Mouse (Mus musculus) lung, embryonic 14.5 days (tissue): Measurements from ENCODE around the gene Gja1. TPM values are rescaled to one million over a fixed set of nuclear protein-coding genes. Genes with fewer than 3 reads are reported as not detected.

Experiments used
- ATAC-seq: fragments of 200-750 bp; cut with Nextera tagmentation; 2 replicates; pipeline ENCODE4 v1.8.0; 2017; ENCODE audit warnings: mild to moderate bottlenecking, moderate TSS enrichment, moderate library complexity; ENCODE audit not compliant: insufficient read depth
- DNase-seq: peaks from one replicate; pipeline ENCODE4 v3.0.0-alpha.2; 2015
- H3K27ac ChIP-seq: fragments of 300-500 bp; sonication (generic); 2 replicates; pipeline ENCODE4 v1.5.1; 2014; ENCODE audit warnings: low read depth, mild to moderate bottlenecking, moderate library complexity
- H3K27me3 ChIP-seq: fragments of 300-500 bp; sonication (generic); 2 replicates; pipeline ENCODE4 v1.6.1; 2014; ENCODE audit warnings: low read length, control low read depth; ENCODE audit not compliant: insufficient read depth
- H3K36me3 ChIP-seq: fragments of 300-500 bp; sonication (generic); 2 replicates; pipeline ENCODE4 v1.6.1; 2014; ENCODE audit warnings: control low read depth; ENCODE audit not compliant: insufficient read depth
- H3K4me1 ChIP-seq: fragments of 300-500 bp; sonication (generic); 2 replicates; pipeline ENCODE4 v1.6.1; 2014; ENCODE audit warnings: antibody characterized with exemption, control low read depth; ENCODE audit not compliant: insufficient read depth
- H3K4me2 ChIP-seq: fragments of 300-500 bp; sonication (generic); 2 replicates; pipeline ENCODE4 v1.6.1; 2014; ENCODE audit warnings: mild to moderate bottlenecking
- H3K4me3 ChIP-seq: fragments of 300-500 bp; sonication (generic); 2 replicates; pipeline ENCODE4 v1.5.1; 2014; ENCODE audit warnings: low read depth, low read length
- H3K9ac ChIP-seq: fragments of 300-500 bp; sonication (generic); 2 replicates; pipeline ENCODE4 v1.6.1; 2014
- H3K9me3 ChIP-seq: fragments of 300-500 bp; sonication (generic); 2 replicates; pipeline ENCODE4 v1.6.1; 2016; ENCODE audit warnings: low read depth, low read length, control low read depth
- CTCF ChIP-seq: IDR thresholded peaks from 2 replicates; pipeline ENCODE4 v1.5.1; 2016; ENCODE audit warnings: antibody characterized with exemption, low read depth
- WGBS: fragments of 180-500 bp; shearing (Covaris S2); extraction: QIAGEN DNeasy Blood & Tissue Kit; methylation state at CpG from one replicate; pipeline ENCODE4 v1.1.7; 2014; 5-methylcytosine and 5-hydroxymethylcytosine counted together
- polyA plus RNA-seq: library from polyadenylated mRNA; unstranded; fragments of >200 nt; fragmentation: Nextera tagmentation; extraction: Ambion mirVana; gene quantifications from 2 replicates; pipeline ENCODE4 v1.2.1, GENCODE M21; 2014

Gja1 gene
- polyA plus RNA-seq, 1 experiment from 2014 or later = 118 TPM

DNA sequence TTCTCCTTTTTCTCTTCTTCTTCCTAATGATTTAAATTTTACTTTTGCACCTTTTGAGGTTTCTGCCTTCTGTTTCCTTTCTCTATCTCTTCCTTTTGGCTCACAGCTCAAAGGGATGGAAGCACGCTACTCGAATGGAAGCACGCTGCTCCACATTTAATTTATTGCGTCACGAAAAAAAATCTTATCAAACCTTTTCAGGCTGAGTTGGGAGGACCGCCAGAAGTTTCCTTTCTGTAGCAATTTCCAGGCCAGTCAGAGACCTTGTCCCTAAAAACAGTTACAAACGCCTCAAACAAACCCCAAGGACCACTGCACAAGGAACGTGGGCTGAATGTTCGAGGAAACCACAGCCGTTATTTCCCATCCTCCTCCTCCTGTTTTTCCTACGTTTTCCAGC is 60.2 kb downstream of the Gja1 start:
- Histone ChIP-seq H3K4me2 (no peak overlapping the region), H3K27ac (no peak overlapping the region), H3K4me3 (no peak overlapping the region), H3K4me1 (peaks cover under 1% of the 10 kb centered on the region; the same call in 1 of the 2 replicates), H3K27me3 (no peaks in the 10 kb centered on the region), H3K9ac (no peak overlapping the region), H3K9me3 (no peaks in the 10 kb centered on the region), H3K36me3 (no peaks in the 10 kb centered on the region)
- no peak for ATAC-seq
- DNase-seq = peak; percentile 52
- no peak for TF ChIP-seq CTCF
- WGBS = 44% methylated on average over 11 of the region's 11 CpGs

- H3K36me3 ChIP-seq = no peaks in the 10 kb centered on the region
Measured at GRCm38 (mm10) chr10:56439638-56440037, 62.5 kb downstream of the Gja1 start.

GRCm38 (mm10) chr10:56444457-56444856 is 67.3 kb downstream of the Gja1 start:
- no peak overlapping the region for H3K27ac ChIP-seq
- no peak overlapping the region for H3K9ac ChIP-seq
- H3K4me3 ChIP-seq = no peak overlapping the region
- 62% methylated on average over 2 of the region's 2 CpGs for WGBS
- DNase-seq (no peak), ATAC-seq (no peak)
- TF ChIP-seq CTCF = no peak
- no peak overlapping the region for H3K4me2 ChIP-seq
- H3K27me3 ChIP-seq = no peaks in the 10 kb centered on the region
- no peaks in the 10 kb centered on the region for H3K36me3 ChIP-seq
- H3K4me1 ChIP-seq = no peaks in the 10 kb centered on the region
- no peaks in the 10 kb centered on the region for H3K9me3 ChIP-seq

More at GRCm38 (mm10) chr10:56439638-56440037, 62.5 kb downstream of the Gja1 start:
- Histone ChIP-seq H3K9ac (no peak overlapping the region), H3K27me3 (no peaks in the 10 kb centered on the region), H3K4me1 (no peaks in the 10 kb centered on the region), H3K4me3 (no peak overlapping the region), H3K9me3 (no peaks in the 10 kb centered on the region), H3K4me2 (no peak overlapping the region), H3K27ac (no peak overlapping the region)
- no peak for DNase-seq
- WGBS = 37% methylated on average over 4 of the region's 4 CpGs
- ATAC-seq = no peak
- no peak for TF ChIP-seq CTCF

DNA sequence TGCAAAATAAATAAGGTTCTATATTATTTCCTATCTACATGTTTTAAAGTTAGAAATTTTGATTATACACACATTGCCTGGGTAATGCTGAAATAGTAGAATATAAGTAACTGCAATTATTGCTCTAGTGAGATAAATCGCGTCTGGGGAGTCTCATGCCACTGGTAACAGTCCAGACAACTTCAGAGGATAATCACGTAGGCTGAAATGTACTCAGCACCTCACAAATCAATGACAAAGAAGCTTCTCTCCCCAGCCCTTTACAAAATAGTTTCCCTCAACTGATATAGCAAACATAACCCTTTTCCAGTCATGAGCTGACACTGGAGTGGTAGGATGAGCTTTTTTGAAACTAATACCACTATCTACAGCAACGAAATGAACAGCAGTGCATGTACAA is 71.9 kb downstream of the Gja1 start:
- H3K4me1 ChIP-seq = no peaks in the 10 kb centered on the region
- H3K4me3 ChIP-seq = no peak overlapping the region
- H3K36me3 ChIP-seq = no peaks in the 10 kb centered on the region
- no peak overlapping the region for H3K4me2 ChIP-seq
- no peaks in the 10 kb centered on the region for H3K9me3 ChIP-seq
- H3K9ac ChIP-seq = no peak overlapping the region
- no peak overlapping the region for H3K27ac ChIP-seq
- 51% methylated on average over 4 of the region's 4 CpGs for WGBS
- ATAC-seq = peak; percentile 63; the same call in 1 of the 2 replicates
- peak; percentile 50 for DNase-seq
- TF ChIP-seq CTCF = no peak
- no peaks in the 10 kb centered on the region for H3K27me3 ChIP-seq

Other genes starting within 250 kb of the Gja1 start
- gene Tbc1d32, start 148.6 kb upstream of the Gja1 start, polyA plus RNA-seq = 3.7 and 3.9 TPM in 2 replicates